Mouse (Mus musculus) lung, postnatal 0 days (tissue): ENCODE measurements at regions not wholly inside any gene's neighbourhood (a gene's known extent, or its start where the extent isn't known, plus 50 kb on each side); places are given as distances from the start of the nearest gene placed in this dataset.

Experiments
- ATAC-seq: fragments of 200-750 bp; cut with Nextera tagmentation; 2 replicates; pipeline ENCODE4 v1.8.0; 2017; ENCODE audit warnings: moderate library complexity
- DNase-seq: peaks from one replicate; pipeline ENCODE4 v3.0.0-alpha.2; 2016; ENCODE audit warnings: low spot score
- H3K27ac ChIP-seq: fragments of 300-500 bp; sonication (generic); 2 replicates; pipeline ENCODE4 v1.5.1; 2014; ENCODE audit warnings: antibody characterized with exemption, mild to moderate bottlenecking, low read length, mixed read lengths
- H3K27me3 ChIP-seq: fragments of 300-500 bp; sonication (generic); replicated peaks from 2 replicates; pipeline ENCODE4 v1.6.1; 2014; ENCODE audit warnings: low read length, mixed read lengths; ENCODE audit not compliant: insufficient read depth
- H3K36me3 ChIP-seq: fragments of 300-500 bp; sonication (generic); 2 replicates; pipeline ENCODE4 v1.6.1; 2014; ENCODE audit warnings: low read length, mixed read lengths; ENCODE audit not compliant: insufficient read depth
- H3K4me1 ChIP-seq: fragments of 300-500 bp; sonication (generic); 2 replicates; pipeline ENCODE4 v1.6.1; 2014; ENCODE audit warnings: antibody characterized with exemption, low read depth, low read length, mixed read lengths; ENCODE audit not compliant: insufficient read depth
- H3K4me2 ChIP-seq: fragments of 300-500 bp; sonication (generic); replicated peaks from 2 replicates; pipeline ENCODE4 v1.6.1; 2014; ENCODE audit warnings: low read depth, mild to moderate bottlenecking, low read length, moderate library complexity, mixed read lengths
- H3K4me3 ChIP-seq: fragments of 300-500 bp; sonication (generic); 2 replicates; pipeline ENCODE4 v1.5.1; 2014; ENCODE audit warnings: low read depth, low read length
- H3K9ac ChIP-seq: fragments of 300-500 bp; sonication (generic); replicated peaks from 2 replicates; pipeline ENCODE4 v1.6.1; 2014; ENCODE audit warnings: low read depth, mild to moderate bottlenecking
- H3K9me3 ChIP-seq: fragments of 300-500 bp; sonication (generic); 2 replicates; pipeline ENCODE4 v1.6.1; 2016; ENCODE audit warnings: low read length, mixed read lengths
- CTCF ChIP-seq: IDR thresholded peaks from 2 replicates; pipeline ENCODE4 v1.5.1; 2016; ENCODE audit warnings: antibody characterized with exemption, mild to moderate bottlenecking
- EP300 ChIP-seq: IDR thresholded peaks from 2 replicates; pipeline ENCODE4 v1.6.1; 2016; ENCODE audit warnings: antibody characterized with exemption, mild to moderate bottlenecking, control low read depth
- WGBS: fragments of 180-500 bp; shearing (Covaris S2); extraction: QIAGEN DNeasy Blood & Tissue Kit; methylation state at CpG from one replicate; pipeline ENCODE4 v1.1.7; 2014; 5-methylcytosine and 5-hydroxymethylcytosine counted together

- no peak overlapping the region for H3K9ac ChIP-seq
- no peak overlapping the region for H3K27ac ChIP-seq
Observed at GRCm38 (mm10) chr11:89841853-89842252, 64.4 kb upstream of the Ankfn1 start.

GRCm38 (mm10) chr11:89839671-89840327 is 62.3 kb upstream of the Ankfn1 start:
- ATAC-seq (peak; percentile 50), DNase-seq (peak; percentile 60)
- H3K9ac ChIP-seq = no peak overlapping the region
- H3K4me2 ChIP-seq = no peak overlapping the region
- no peak overlapping the region for H3K4me3 ChIP-seq
- 22% methylated on average over 6 of the region's 6 CpGs for WGBS
- no peaks in the 10 kb centered on the region for H3K9me3 ChIP-seq
- no peaks in the 10 kb centered on the region for H3K36me3 ChIP-seq
- no peak overlapping the region for H3K27ac ChIP-seq
- H3K27me3 ChIP-seq = no peaks in the 10 kb centered on the region
- H3K4me1 ChIP-seq = no peaks in the 10 kb centered on the region; the same call in 1 of the 2 replicates
- TF ChIP-seq EP300 = no peak
- TF ChIP-seq CTCF = no peak

More at GRCm38 (mm10) chr11:89841853-89842252, 64.4 kb upstream of the Ankfn1 start:
- no peak for DNase-seq
- Histone ChIP-seq H3K4me1 (no peaks in the 10 kb centered on the region), H3K36me3 (no peaks in the 10 kb centered on the region), H3K27me3 (no peaks in the 10 kb centered on the region), H3K4me2 (no peak overlapping the region), H3K9me3 (no peaks in the 10 kb centered on the region), H3K4me3 (no peak overlapping the region)
- no peak for ATAC-seq
- TF ChIP-seq EP300 (no peak), CTCF (no peak)

GRCm38 (mm10) chr11:89837995-89838394 is 60.5 kb upstream of the Ankfn1 start:
- no peak overlapping the region for H3K27ac ChIP-seq
- no peaks in the 10 kb centered on the region for H3K36me3 ChIP-seq
- no peaks in the 10 kb centered on the region; the same call in 1 of the 2 replicates for H3K4me1 ChIP-seq
- H3K4me3 ChIP-seq = no peak overlapping the region
- TF ChIP-seq EP300 = no peak
- TF ChIP-seq CTCF = peak; percentile 37
- no peak for DNase-seq
- WGBS = 97% methylated on average over 1 of the region's 1 CpGs
- no peak for ATAC-seq
- no peak overlapping the region for H3K4me2 ChIP-seq
- no peaks in the 10 kb centered on the region for H3K9me3 ChIP-seq
- H3K9ac ChIP-seq = no peak overlapping the region
- no peaks in the 10 kb centered on the region for H3K27me3 ChIP-seq

- Histone ChIP-seq H3K27me3 (no peaks in the 10 kb centered on the region), H3K27ac (no peak overlapping the region), H3K9ac (no peak overlapping the region), H3K4me1 (no peaks in the 10 kb centered on the region; the same call in 1 of the 2 replicates), H3K36me3 (no peaks in the 10 kb centered on the region), H3K4me3 (no peak overlapping the region), H3K9me3 (no peaks in the 10 kb centered on the region), H3K4me2 (no peak overlapping the region)
- ATAC-seq (peak; percentile 81), DNase-seq (peak; percentile 73)
- TF ChIP-seq CTCF = no peak
- TF ChIP-seq EP300 = peak; percentile 60; the same call in 1 of the 2 replicates
- 58% methylated on average over 4 of the region's 4 CpGs for WGBS
Observed at GRCm38 (mm10) chr11:89836897-89837296, 59.4 kb upstream of the Ankfn1 start.

GRCm38 (mm10) chr11:89834068-89834467 is 56.6 kb upstream of the Ankfn1 start:
- WGBS = 65% methylated on average over 4 of the region's 4 CpGs
- Histone ChIP-seq H3K27ac (no peak overlapping the region), H3K4me2 (no peak overlapping the region), H3K36me3 (no peaks in the 10 kb centered on the region), H3K9me3 (no peaks in the 10 kb centered on the region), H3K4me3 (no peak overlapping the region), H3K27me3 (no peaks in the 10 kb centered on the region), H3K9ac (no peak overlapping the region), H3K4me1 (no peaks in the 10 kb centered on the region; the same call in 1 of the 2 replicates)
- ATAC-seq (no peak), DNase-seq (no peak)
- TF ChIP-seq EP300 (no peak), CTCF (no peak)

- H3K4me2 ChIP-seq = no peak overlapping the region
Observed at GRCm38 (mm10) chr11:89831577-89832110, 54.2 kb upstream of the Ankfn1 start.

More at GRCm38 (mm10) chr11:89831577-89832110, 54.2 kb upstream of the Ankfn1 start:
- ATAC-seq (no peak), DNase-seq (no peak)
- no peaks in the 10 kb centered on the region for H3K36me3 ChIP-seq
- H3K9me3 ChIP-seq = no peaks in the 10 kb centered on the region
- H3K4me1 ChIP-seq = no peaks in the 10 kb centered on the region; the same call in 1 of the 2 replicates
- WGBS = 82% methylated on average over 8 of the region's 8 CpGs
- no peak overlapping the region for H3K9ac ChIP-seq
- TF ChIP-seq EP300 (no peak), CTCF (no peak)
- no peak overlapping the region for H3K27ac ChIP-seq
- H3K27me3 ChIP-seq = no peaks in the 10 kb centered on the region
- H3K4me3 ChIP-seq = no peak overlapping the region
